Mouse (Mus musculus): ENCODE measurements around the gene Uqcc2. TPM values are rescaled to one million over a fixed set of nuclear protein-coding genes. Genes with fewer than 3 reads are reported as not detected.

Gene Uqcc2
- 29.4 TPM for total RNA-seq (2023)

GRCm38 (mm10) chr17:27133551-27134141, at the start of gene Uqcc2:
Gene Uqcc2, minus strand, starts transcription at chr17:27133916.

GRCm38 (mm10) chr17:27167545-27167944, 33.8 kb upstream of the Uqcc2 start, which contains the start of gene Ip6k3:
Gene Ip6k3, minus strand, starts transcription at chr17:27167795.

Other genes with a start within 250 kb of the Uqcc2 start
- 6.7 TPM for gene Kifc5b, start 216.8 kb downstream of the Uqcc2 start, total RNA-seq (2023)
- 112 TPM for gene Phf1, start 200.9 kb downstream of the Uqcc2 start, total RNA-seq (2023)
- 82.3 TPM for gene Cuta, start 194.3 kb downstream of the Uqcc2 start, total RNA-seq (2023)
- gene Syngap1, start 192.7 kb downstream of the Uqcc2 start, total RNA-seq (2023), result 6.7 TPM
- gene Zbtb9, start 160.7 kb downstream of the Uqcc2 start, total RNA-seq (2023), result 21.5 TPM
- 35.6 TPM for gene Bak1, start 104.9 kb downstream of the Uqcc2 start, total RNA-seq (2023)
- 113 TPM for gene Itpr3, start 76.6 kb downstream of the Uqcc2 start, total RNA-seq (2023)
- gene Ip6k3, start 33.9 kb upstream of the Uqcc2 start, total RNA-seq (2023), result not detected
- 61.1 TPM for gene Lemd2, start 70.6 kb upstream of the Uqcc2 start, total RNA-seq (2023)

All from CD8-positive naive resting alpha-beta T cell, adult 57 days (primary cell).